Mouse (Mus musculus): ENCODE results near the gene Tmem253.

Gene Tmem253

DNA sequence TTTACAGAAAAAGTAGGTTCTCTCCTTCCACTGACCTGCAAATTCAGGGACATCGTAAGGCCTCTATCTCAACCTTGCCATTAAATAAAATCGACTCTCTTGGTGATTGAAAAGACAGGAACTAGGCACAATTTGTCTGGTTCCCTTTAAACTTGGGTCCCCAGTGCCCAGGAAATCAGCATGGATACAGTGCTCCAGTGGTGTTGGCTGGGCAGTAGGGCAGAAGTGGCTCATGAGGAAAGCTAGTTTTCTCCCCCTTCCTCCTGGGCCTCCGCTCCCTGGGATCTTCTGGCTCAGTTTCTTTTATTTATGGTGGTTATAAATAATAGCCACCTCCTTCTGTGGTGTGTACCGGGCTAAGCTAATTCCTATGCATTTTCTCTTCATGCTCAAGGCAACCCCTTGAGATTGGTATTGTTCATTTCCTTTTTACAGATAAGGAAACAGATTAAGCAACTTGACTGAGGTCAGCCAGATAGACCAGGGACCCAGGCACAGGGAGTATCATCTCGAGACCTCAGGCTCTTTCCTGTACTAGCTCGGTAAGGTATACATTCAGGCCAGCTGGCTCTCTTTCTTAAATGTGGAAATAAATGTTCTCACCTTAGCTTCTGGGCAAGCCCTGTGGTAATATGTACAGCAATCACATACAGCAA, at the start of gene Tmem253:
Tmem253 (plus strand) TSS at position 214 of the 656 bp plus-strand sequence.
- DNase-seq (ENCODE audit: low read depth, low spot score) = no peak

DNA sequence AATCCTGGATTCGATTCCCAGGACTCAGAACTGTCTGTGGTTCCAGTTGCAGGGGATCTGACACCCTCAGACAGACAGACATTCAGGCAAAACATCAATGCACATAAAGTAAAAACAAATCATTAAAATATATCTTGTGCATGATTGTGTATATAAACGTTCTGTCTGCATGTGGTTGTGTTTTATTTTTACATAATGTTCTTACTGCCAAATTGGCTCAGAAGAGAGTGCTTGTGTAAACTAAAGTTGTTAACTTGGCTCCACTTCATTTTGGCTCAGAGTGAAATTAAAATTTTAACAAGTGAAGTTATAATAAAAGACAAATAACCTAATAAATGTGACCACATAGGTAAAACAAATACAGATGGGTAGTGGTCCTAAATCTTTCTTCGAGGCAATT, 48.1 kb upstream of the Tmem253 start:
- no peak for DNase-seq (ENCODE audit: low read depth, low spot score)

DNA sequence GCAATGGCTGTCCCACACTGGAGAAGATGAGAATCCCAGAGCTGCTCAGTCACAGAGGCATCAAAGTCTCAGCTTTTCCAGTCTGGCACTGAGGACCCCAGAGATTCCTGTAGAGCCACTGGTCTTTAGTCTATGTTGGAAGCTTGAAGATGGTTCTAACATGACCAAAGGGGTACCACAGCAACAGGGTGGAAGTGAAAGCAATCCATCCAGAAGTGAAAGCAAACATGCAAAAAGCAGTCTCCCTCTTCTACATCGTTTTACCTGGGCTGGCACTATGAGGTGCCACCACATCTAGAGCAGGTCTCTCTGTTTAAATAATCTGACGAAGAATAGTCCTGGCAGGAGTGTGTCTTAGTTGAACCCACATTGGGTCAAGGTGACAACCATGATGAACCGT, 36.2 kb upstream of the Tmem253 start:
- no peak for DNase-seq (ENCODE audit: low read depth, low spot score)

DNA sequence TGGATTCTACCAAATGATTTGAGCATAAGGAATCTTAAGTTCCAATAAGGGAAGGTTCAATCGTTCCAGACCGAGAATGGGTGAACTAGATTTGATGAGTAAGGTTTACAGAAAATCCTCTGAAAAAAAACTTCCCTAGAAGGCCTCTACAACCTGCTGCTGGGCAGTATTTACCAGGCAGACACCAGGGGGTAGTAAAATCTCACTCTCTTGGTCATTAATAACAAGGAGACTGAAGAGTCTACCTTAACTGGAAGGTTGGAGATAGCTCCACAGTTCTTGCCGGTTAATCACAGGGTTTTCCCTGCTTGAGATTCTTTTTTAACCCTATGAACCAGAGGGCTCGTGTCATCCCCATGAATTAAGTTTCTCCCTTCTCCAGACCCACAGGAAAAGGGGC, 32.2 kb upstream of the Tmem253 start:
- no peak for DNase-seq (ENCODE audit: low read depth, low spot score)

DNA sequence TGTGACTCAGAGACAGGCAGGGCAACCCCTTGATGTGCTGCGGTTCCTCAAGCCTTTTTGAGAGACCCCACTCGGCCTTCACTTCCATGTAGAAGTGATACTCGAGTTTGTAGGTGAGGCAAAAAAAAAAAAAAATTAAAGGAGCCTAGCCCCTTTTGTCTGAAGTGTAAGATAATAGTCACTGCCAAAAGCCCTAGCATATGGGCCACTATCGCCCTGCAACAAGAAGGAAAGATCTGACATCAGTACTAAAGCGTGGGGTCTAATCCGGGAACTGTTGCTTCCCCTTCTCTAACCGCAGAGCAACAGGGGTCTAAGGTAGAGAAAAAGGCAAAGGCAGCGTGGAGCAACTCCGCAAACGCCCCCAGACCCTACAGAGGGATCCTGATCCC, 31.6 kb upstream of the Tmem253 start:
- no peak for DNase-seq (ENCODE audit: low read depth, low spot score)

DNA sequence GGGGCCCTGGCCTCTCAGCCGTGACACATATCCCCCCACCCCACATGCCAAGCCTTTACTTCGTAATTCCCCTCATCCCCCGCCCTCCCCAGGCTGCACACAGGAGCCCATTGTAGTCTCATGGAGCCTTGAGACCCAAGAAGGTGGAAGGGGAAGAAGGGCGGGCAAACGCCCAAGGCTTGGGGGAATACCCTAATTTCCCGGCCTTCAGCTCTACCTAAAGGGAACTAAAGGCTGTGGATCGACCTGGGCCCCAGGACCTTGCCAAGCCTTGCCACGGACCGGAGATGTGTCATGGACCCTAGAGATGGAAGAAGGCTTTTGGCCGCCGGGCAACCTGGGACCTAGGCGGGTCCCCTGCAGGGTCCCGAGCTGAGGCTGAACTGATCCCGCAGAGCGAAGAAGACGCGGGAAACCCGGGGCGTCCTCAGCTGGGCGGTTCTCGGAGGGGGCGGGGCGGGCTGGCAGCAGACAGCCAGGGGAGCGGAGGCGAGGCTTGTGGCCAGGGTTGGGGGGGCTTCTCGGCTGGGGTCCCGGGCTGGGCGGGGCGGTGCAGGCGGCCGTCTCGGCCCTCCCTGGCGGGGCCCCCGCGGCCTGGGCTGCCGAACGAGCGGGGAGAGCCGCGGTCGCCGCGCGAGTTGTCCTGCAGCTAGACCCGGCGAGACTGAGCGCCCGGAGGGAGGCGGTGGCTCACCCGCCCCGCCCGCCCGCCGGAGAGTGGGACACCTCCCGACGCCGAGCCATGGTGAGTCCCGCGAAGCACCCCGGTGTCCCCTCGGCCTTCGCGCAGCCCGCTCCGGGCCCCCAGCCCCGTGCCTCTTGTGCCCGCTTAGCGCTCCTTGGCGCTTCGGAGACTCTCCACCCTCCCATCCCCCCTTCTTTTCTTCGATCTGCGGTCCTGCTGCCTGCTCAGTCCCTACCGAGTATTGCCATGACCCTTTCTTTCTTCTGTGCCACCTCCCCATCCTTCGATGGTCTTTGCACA, 30.9 kb upstream of the Tmem253 start, which contains the start of gene Arhgef40:
Arhgef40 (plus strand) TSS at position 473 of the 985 bp plus-strand sequence.
- peak; percentile 59 for DNase-seq (ENCODE audit: low read depth, low spot score)

DNA sequence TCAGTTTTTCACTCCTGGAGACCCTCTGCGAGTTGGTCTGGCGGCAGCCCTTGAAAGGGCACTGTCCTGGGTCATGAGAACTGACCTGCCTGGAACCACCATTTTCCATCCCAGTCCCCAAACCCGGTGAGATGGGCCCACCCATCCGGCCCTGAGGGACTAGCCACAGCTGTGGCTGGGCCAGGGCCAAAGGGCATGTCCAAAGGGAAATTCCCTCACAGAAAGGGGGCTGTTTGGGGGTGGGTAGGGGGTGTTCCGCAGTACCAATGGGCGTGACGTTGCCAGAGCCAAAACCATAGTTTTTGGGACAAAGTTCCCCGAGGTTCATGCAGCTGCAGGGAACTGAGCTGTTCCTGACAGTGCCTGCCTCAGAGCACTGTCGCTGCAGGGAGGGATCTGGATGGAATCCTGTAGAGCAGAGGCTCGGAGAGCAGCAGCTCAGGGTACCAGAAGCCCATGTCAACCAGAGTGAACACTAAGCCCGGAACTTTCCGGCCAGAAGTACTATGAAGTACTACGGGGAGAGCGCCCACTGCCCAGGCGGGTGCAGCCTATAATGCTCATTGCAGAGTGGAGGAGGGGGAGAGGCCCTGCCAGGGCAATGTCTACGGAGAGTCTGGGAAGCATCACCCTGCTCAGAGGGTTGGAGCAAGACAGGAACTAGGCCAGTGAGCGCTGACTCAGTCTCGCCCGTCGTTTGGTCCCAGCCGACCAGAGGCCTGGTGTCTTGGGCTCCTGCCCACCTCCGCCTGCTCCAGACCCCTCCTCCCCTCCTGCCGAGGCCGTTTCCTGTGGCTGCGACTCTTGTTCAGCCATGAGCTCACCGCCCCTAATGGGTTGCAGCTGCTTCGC, 29.9 kb upstream of the Tmem253 start:
- DNase-seq (ENCODE audit: low read depth, low spot score) = peak; percentile 19

DNA sequence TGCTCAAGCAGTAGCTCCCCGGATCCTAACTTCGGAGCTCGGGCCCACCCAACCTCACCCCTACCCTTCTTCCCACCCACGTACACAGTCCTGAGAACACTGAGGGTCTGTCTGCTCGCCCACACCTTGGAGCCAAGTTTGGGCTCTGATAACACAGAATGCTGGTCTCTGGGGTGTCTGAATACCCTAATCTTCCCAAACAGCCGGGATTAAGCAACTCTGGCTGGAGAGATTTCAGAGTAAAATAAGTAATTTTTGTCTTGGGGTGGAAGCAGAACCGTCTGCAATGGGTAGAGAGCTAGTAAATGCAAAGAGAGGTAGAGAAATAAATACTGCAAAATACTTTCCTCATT, 29.3 kb upstream of the Tmem253 start:
- no peak for DNase-seq (ENCODE audit: low read depth, low spot score)

DNA sequence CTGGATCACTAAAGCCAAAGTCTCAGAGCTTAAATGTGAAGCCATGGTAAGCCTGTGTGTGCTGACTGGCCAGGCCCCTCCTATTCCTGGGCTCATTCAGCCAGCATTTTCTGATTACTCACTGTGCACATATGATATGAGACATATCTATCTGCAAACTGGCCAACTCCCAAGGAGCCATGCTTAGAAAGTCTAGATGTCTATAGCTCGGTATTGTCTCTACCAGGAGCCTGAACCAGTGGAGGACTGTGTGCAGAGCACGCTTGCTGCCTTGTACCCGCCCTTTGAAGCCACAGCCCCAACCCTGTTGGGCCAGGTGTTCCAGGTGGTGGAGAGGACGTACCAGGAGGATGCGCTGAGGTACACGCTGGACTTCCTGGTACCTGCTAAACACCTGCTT, 28.3 kb upstream of the Tmem253 start:
- DNase-seq (ENCODE audit: low read depth, low spot score) = no peak

DNA sequence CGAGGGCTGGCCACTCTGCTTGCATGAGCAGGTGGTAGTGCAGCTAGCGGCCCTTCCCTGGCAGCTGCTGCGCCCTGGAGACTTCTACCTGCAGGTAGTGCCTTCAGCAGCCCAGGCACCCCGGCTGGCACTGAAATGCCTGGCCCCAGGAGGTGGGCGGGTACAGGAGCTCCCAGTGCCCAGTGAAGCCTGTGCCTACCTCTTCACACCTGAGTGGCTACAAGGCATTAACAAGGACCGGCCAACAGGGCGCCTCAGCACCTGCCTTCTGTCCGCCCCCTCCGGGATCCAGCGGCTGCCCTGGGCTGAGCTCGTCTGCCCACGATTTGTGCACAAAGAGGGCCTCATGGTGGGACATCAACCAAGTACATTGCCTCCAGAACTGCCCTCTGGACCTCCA, 26.7 kb upstream of the Tmem253 start:
- no peak for DNase-seq (ENCODE audit: low read depth, low spot score)

DNA sequence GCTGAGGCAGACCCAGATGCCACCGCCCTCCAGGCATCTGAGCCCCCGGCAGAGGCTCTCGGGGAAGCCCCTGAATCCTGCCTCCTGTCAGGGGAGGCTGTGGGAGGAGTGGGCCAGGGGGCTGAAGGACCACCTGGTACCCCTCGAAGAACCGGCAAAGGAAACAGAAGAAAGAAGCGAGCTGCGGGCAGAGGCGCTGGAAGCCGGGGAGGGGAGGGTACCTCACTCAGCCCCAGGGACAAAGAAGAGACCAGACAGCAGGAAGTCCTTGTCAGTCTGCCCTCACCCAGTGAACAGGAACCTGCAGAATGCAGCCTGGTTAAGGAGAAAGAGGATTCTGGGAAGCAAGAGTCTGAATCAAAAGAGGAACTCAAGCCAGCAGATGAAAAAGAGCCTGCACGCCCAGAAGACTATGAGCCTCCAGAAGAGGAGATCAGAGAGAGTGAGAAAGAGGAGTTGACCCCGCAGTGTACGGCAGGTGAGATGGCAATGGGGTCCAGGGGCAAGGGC, 25.9 kb upstream of the Tmem253 start:
- DNase-seq (ENCODE audit: low read depth, low spot score) = no peak

DNA sequence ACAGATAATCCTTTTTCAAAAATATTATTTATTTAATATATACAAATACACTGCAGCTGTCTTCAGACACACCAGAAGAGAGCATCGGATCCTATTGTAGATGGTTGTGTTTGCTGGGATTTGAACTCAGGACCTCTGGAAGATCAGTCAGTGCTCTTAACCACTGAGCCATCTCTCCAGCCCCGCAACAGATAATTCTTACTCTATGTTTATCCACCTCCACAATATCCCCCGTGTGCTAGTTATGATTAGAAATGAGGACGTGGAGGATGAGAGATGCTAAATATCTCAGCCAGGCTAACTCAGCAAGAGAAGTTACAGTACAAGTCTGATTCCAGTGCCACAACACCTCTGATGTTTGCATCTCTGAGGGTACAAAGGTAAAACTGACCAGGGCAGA, 21.0 kb upstream of the Tmem253 start:
- DNase-seq (ENCODE audit: low read depth, low spot score) = no peak

DNA sequence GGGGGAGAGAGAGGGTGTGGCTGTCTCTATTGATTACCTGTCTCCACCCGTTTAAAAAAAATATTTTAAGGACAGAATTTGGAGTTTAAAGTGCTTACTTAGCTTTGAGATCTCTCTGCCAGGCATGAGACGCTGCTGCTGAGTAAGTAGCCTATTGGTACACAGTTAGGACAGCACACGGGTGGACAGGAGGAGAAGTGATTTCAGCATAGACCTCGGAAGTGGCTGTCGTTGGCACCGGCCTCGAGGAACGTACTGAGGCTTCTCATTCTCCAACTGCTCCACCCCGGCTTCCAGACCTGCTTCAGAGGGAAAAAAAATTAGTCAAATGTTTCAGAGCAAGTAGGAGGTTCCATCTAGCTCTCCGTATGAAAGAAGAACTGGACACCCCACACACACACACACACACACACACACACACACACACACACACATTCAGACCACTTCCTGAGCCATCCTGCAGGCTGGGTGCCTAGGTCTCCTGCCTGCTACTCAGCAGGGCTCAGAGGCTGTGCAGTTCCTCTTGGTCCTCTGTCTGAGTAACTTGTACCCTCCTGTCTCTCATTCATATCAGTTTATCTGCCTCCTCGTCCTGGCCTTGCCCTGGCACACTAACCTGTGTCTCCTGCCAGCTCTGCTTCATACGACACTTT, 20.1 kb upstream of the Tmem253 start:
- DNase-seq (ENCODE audit: low read depth, low spot score) = no peak

DNA sequence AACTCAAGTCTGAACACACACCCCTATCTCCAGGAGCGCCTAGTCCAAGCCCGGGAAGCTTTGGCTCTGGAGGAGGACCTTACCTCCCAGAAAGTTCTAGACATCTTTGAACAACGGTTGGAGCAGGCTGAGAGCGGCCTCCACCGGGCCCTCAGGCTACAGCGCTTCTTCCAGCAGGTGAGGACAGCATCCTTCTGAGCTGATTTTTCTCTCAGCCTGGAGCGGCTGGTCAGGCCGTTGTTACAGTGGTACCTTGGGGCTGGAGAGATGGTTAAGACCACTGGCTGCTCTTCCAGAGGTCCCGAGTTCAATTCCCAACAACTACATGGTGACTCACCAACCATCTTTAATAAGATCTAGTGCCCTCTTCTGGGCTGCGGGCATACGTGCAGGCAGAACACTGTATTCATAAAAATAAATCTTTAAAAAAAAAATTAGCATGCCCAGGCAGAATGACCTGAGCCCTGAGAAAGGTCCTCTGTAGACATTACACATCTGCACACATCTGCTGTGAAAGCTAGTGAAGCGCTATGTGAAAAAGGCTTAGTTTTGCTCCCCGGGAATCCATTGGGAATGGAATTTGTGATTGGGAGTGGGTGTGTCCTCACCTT, 19.1 kb upstream of the Tmem253 start:
- peak; percentile 37 for DNase-seq (ENCODE audit: low read depth, low spot score)

DNA sequence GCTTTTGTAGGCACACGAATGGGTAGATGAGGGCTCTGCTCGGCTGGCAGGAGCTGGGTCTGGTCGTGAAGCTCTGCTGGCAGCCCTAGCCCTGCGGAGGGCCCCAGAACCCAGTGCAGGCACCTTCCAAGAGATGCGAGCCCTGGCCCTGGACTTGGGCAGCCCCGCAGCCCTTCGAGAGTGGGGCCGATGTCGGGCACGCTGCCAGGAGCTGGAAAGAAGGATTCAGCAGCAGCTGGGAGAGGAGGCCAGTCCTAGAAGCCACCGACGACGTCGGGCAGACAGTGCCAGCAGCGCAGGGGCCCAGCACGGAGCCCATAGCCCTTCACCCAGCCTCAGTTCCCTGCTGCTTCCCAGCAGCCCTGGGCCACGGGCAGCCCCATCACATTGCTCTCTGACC, 18.6 kb upstream of the Tmem253 start:
- DNase-seq (ENCODE audit: low read depth, low spot score) = no peak

DNA sequence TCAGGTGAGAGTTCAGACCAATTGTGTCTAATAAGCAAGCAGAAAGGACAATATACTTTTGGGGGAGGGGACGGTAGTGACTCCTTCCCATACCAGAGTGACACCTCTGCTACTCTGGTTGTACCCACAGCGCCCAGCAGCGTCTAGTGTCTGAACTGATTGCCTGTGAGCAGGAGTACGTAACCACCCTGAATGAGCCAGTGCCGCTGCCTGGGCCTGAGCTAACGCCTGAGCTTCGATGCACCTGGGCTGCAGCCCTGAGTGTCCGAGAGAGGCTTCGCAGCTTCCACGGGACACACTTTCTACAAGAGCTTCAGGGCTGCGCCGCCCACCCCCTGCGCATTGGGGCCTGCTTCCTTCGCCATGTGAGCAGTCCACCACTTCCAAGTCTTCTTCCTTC, 18.0 kb upstream of the Tmem253 start:
- DNase-seq (ENCODE audit: low read depth, low spot score) = no peak

DNA sequence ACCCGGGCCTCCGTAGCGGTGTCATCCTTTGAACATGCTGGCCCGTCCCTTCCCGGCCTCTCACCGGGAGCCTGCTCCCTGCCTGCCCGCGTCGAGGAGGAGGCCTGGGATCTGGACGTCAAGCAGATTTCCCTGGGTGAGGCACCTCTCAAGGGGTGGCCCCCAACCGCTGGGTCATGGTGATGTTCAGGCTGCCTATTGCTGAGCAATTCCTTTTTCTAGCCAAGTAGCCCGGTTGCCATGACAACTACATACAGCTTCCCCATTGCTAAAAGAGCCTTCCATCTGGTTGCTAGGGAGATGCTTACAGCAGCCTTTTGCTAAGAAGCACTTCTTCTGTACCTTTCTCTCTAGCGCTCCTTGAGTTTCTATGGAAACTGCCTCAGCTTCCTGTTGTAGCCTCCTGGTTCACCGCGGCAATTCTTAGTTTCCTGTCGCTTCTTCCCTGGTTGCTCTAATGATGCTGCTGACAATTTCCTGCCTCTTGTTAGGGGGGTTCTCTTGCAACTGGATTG, 11.4 kb upstream of the Tmem253 start:
- DNase-seq (ENCODE audit: low read depth, low spot score) = peak; percentile 76

DNA sequence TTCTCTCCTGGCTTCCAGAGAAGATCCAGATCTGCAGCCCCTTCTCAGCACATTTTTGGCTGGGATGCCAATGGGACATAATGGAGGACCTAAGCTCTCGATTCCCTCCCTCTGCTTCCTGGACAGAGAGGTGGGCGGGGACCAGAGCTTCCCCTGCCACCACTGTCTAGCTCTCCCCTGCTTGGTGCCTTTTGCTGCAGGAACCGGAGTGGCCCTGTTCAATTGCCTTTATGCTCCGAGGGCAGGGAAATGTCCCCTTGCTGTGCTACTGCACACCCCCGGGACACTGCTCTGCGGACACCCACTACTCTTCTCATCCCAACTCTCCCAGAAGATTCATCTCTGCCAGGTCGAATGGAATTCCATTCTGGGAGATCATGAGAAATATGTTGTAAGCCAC, 10.3 kb upstream of the Tmem253 start:
- DNase-seq (ENCODE audit: low read depth, low spot score) = no peak

DNA sequence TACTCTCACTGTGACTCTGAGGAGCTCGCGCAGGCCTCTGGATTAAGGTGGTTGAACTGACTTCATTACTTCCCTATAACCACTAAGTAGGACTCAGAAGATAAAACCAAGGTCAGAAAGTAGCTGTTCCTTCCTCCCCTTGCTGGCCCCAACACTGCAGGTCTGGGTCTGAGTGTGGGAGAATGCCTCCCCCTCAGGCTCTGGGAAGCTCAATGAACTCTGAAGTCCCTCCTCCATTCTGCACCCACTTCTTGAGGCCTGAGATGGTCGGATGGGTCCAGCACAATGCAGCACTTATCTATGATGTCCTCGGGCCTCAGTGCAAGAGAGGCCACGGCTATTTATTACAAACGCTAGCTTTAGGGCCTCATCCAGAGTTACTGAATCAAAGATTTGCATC, 9.8 kb upstream of the Tmem253 start:
- no peak for DNase-seq (ENCODE audit: low read depth, low spot score)

DNA sequence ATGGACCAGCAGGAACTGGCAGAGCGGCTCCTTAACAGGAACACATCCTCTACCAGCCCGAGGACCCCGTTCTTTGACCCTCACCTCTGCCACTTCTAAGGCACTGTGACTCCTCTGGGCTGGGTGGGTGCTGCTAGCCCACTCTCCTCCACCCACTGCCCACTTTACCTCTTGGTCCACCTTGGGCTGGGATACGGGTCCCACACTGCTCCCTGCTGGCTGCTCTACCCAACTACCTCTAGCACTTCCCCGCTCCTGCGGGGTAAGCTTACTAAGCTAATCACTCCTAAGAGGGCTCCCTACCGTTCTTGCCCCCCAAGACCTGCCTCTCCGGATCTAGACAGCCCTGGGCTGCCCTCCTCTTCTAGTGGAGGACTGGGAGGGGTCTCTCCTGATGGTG, 9.2 kb upstream of the Tmem253 start:
- DNase-seq (ENCODE audit: low read depth, low spot score) = peak; percentile 22

DNA sequence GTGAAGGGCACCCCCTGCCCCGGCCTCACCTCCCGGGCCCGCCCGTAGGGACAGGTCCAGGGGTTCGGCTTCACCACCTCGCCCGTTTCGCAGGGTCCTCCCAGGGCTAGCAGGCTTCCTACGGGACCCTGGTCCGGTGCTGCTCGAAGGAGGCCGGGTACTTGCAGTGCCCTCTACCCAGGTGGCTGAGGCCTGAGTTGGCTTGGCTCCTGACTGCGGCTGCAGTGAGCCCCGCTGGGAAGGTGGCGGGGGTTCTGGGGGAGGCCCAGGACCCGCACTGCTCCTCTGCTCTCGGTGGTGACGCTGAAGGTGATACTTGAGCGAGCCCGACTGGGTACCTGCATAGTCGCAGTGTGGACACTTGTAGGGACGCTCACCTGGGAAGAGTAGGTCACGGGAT, 8.7 kb upstream of the Tmem253 start:
- DNase-seq (ENCODE audit: low read depth, low spot score) = no peak

All from CD4-positive, CD25-positive, alpha-beta regulatory T cell, adult 2 months (primary cell).